Mouse (Mus musculus): ENCODE data around the gene Srgap3. TPM values are rescaled to one million over a fixed set of nuclear protein-coding genes. Genes with fewer than 3 reads are reported as not detected.
A peak's percentile ranks its signal among the peaks of the same experiment; 100 is the strongest.

Gene Srgap3
- polyA plus RNA-seq, 1 experiment = 5.8 TPM

DNA sequence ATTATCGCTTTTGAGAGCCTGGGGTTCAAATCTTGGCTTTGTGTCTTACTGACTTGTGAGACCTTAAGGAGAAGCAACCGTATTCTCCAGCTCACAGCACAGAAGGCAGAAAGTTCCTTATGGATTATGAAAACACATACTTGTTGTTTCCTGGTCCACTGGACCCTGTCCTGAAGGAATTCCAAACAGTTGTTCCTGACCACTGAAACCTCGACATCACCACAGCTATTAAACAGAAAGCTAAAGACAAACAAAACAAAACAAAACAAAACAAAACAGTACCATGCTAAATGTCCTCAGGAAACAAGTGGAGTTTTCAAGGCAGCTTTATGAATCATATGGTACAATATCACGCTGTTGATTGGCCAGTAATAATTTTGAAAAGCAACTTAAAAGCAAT is 48.6 kb downstream of the Srgap3 start:
- no peaks in the 10 kb centered on the region for H3K36me3 ChIP-seq (ENCODE audit: control insufficient read depth, insufficient read depth, low read length)
- no peak overlapping the region for H3K27ac ChIP-seq (ENCODE audit: insufficient read depth, low read depth, low read length)
- TF ChIP-seq CTCF (conservative IDR thresholded peaks at IDR 0.05; ENCODE audit: insufficient read depth, insufficient read length, low read depth, low read length) = no peak
- TF ChIP-seq POLR2A (IDR thresholded peaks at IDR 0.05; ENCODE audit: low read depth, low read length) = no peak
- no peaks in the 10 kb centered on the region for H3K27me3 ChIP-seq (replicated peaks; ENCODE audit: control insufficient read depth, insufficient read depth, low read length)
- no peak for DNase-seq
- H3K4me3 ChIP-seq (ENCODE audit: insufficient read depth, low read depth, low read length) = no peak overlapping the region
- H3K4me1 ChIP-seq (ENCODE audit: control insufficient read depth, insufficient read depth, low read length) = no peaks in the 10 kb centered on the region
- WGBS = 57% methylated on average over 4 of the region's 4 CpGs

GRCm38 (mm10) chr6:112896372-112896771 is 50.7 kb downstream of the Srgap3 start:
- no peak overlapping the region for H3K4me3 ChIP-seq (ENCODE audit: insufficient read depth, low read depth, low read length)
- TF ChIP-seq POLR2A (IDR thresholded peaks at IDR 0.05; ENCODE audit: low read depth, low read length) = no peak
- no peak for TF ChIP-seq CTCF (conservative IDR thresholded peaks at IDR 0.05; ENCODE audit: insufficient read depth, insufficient read length, low read depth, low read length)
- H3K27ac ChIP-seq (ENCODE audit: insufficient read depth, low read depth, low read length) = no peak overlapping the region
- H3K36me3 ChIP-seq (ENCODE audit: control insufficient read depth, insufficient read depth, low read length) = no peaks in the 10 kb centered on the region
- no peaks in the 10 kb centered on the region for H3K27me3 ChIP-seq (replicated peaks; ENCODE audit: control insufficient read depth, insufficient read depth, low read length)
- WGBS = 69% methylated on average over 11 of the region's 11 CpGs
- H3K4me1 ChIP-seq (ENCODE audit: control insufficient read depth, insufficient read depth, low read length) = no peaks in the 10 kb centered on the region
- no peak for DNase-seq

DNA sequence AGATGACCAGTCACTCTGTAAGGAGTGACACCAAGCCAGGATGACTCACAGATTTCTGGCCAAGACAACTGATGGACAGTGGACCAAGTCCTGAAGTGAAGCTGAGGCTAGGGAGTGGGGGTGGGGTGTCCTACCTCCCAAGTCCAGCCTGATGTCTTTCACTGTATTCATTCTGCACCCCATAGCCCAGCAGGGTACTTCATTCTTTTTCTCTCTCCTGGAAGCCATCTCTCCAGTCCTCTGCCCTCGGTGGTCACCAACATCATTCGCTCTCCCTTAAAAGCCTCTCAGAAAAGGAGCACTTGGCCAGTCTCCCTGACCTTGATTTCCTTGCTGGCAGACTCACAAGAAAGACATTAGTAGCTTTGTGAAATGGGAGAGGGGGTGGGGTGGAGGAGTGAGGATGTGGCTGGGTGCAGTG is 56.7 kb downstream of the Srgap3 start:
- DNase-seq = peak; percentile 34
- no peak overlapping the region for H3K4me3 ChIP-seq (ENCODE audit: insufficient read depth, low read depth, low read length)
- 0 out of 2 replicates have a peak, but pooled peaks cover 3% of the 10 kb centered on the region for H3K4me1 ChIP-seq (ENCODE audit: control insufficient read depth, insufficient read depth, low read length)
- H3K27ac ChIP-seq (ENCODE audit: insufficient read depth, low read depth, low read length) = no peak overlapping the region
- no peaks in the 10 kb centered on the region for H3K27me3 ChIP-seq (replicated peaks; ENCODE audit: control insufficient read depth, insufficient read depth, low read length)
- no peaks in the 10 kb centered on the region for H3K36me3 ChIP-seq (ENCODE audit: control insufficient read depth, insufficient read depth, low read length)
- 43% methylated on average over 2 of the region's 2 CpGs for WGBS
- TF ChIP-seq CTCF (conservative IDR thresholded peaks at IDR 0.05; ENCODE audit: insufficient read depth, insufficient read length, low read depth, low read length) (no peak), POLR2A (IDR thresholded peaks at IDR 0.05; ENCODE audit: low read depth, low read length) (no peak)

GRCm38 (mm10) chr6:112883588-112884135 is 63.4 kb downstream of the Srgap3 start:
- Histone ChIP-seq H3K27me3 (replicated peaks; ENCODE audit: control insufficient read depth, insufficient read depth, low read length) (no peaks in the 10 kb centered on the region), H3K4me1 (ENCODE audit: control insufficient read depth, insufficient read depth, low read length) (no peaks in the 10 kb centered on the region), H3K27ac (ENCODE audit: insufficient read depth, low read depth, low read length) (no peak overlapping the region), H3K36me3 (ENCODE audit: control insufficient read depth, insufficient read depth, low read length) (no peaks in the 10 kb centered on the region), H3K4me3 (ENCODE audit: insufficient read depth, low read depth, low read length) (no peak overlapping the region)
- 85% methylated on average over 5 of the region's 5 CpGs for WGBS
- DNase-seq = no peak
- TF ChIP-seq CTCF (conservative IDR thresholded peaks at IDR 0.05; ENCODE audit: insufficient read depth, insufficient read length, low read depth, low read length) (no peak; the same call in 1 of the 2 replicates), POLR2A (IDR thresholded peaks at IDR 0.05; ENCODE audit: low read depth, low read length) (no peak)

DNA sequence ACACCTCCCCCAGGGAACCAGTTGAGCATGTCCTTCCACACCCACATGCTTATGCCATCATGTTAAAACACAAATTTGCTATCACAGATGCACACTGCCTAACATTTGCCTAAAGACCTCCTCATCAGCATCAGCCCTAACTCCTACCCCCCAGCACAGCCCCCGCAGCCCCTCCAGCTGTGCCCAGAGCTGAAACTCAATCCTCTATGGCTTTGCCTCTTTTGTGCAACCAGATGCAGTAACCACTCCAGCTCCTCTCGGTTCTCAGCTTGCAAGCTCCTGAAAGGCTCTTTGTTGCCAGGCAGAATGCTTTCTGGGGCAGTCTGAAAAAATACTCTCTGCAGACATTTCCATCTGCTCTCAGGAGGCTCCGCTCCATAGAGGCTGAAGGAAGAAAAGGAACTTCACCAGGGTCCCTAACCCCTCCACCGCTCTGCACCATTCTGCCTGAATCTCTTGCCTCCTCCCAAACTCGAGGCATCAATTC is 67.0 kb downstream of the Srgap3 start:
- no peak overlapping the region for H3K4me3 ChIP-seq (ENCODE audit: insufficient read depth, low read depth, low read length)
- no peaks in the 10 kb centered on the region for H3K4me1 ChIP-seq (ENCODE audit: control insufficient read depth, insufficient read depth, low read length)
- H3K36me3 ChIP-seq (ENCODE audit: control insufficient read depth, insufficient read depth, low read length) = no peaks in the 10 kb centered on the region
- no peak for DNase-seq
- 41% methylated on average over 5 of the region's 5 CpGs for WGBS
- no peaks in the 10 kb centered on the region for H3K27me3 ChIP-seq (replicated peaks; ENCODE audit: control insufficient read depth, insufficient read depth, low read length)
- no peak overlapping the region for H3K27ac ChIP-seq (ENCODE audit: insufficient read depth, low read depth, low read length)
- no peak for TF ChIP-seq CTCF (conservative IDR thresholded peaks at IDR 0.05; ENCODE audit: insufficient read depth, insufficient read length, low read depth, low read length)

- H3K27ac ChIP-seq (ENCODE audit: insufficient read depth, low read depth, low read length) = no peak overlapping the region
- WGBS = 63% methylated on average over 5 of the region's 5 CpGs
- TF ChIP-seq POLR2A (IDR thresholded peaks at IDR 0.05; ENCODE audit: low read depth, low read length) (no peak), CTCF (conservative IDR thresholded peaks at IDR 0.05; ENCODE audit: insufficient read depth, insufficient read length, low read depth, low read length) (no peak)
- no peak for DNase-seq
- H3K27me3 ChIP-seq (replicated peaks; ENCODE audit: control insufficient read depth, insufficient read depth, low read length) = no peaks in the 10 kb centered on the region
- H3K4me3 ChIP-seq (ENCODE audit: insufficient read depth, low read depth, low read length) = no peak overlapping the region
- H3K36me3 ChIP-seq (ENCODE audit: control insufficient read depth, insufficient read depth, low read length) = no peaks in the 10 kb centered on the region
- H3K4me1 ChIP-seq (ENCODE audit: control insufficient read depth, insufficient read depth, low read length) = no peaks in the 10 kb centered on the region
Measured at GRCm38 (mm10) chr6:112879154-112879553, 67.9 kb downstream of the Srgap3 start.

DNA sequence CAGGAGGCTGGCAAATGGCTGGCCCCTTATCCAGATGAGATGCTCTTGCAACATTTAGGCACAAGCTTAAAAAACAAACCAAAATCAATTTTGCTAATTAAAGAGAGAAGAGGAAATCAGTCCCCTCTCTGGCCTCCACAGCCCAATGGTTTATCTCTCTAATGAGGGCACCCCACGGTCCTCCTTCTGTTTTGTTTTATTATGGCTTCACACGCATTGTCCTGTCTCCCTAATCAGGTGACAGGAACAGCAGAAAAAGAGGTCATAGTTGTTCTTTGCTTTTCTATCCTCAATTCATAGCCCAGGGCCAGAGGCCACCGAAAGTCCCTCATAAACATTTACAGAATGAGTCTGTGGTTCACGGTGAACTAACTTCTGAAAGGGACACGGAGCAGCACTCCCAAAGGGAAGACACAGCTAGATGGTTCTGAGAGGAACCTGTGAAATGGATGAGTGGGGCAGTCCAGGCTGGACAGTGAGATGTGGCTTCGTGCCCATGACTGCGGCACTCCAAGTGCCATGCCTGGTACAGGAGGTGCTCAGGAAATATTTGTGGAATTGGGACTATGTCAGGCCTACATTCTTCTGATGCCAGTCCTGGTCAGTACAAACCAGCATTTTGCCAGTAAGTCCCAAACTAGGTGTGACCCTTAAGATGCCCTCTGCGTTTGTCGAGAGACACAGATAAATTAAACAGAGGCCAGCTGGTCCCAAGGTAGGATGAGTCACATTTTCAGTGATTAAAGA is 73.8 kb downstream of the Srgap3 start:
- TF ChIP-seq POLR2A (IDR thresholded peaks at IDR 0.05; ENCODE audit: low read depth, low read length) (no peak), CTCF (conservative IDR thresholded peaks at IDR 0.05; ENCODE audit: insufficient read depth, insufficient read length, low read depth, low read length) (no peak)
- 51% methylated on average over 9 of the region's 9 CpGs for WGBS

More for the DNA sequence above, 73.8 kb downstream of the Srgap3 start:
- H3K4me3 ChIP-seq (ENCODE audit: insufficient read depth, low read depth, low read length) = no peak overlapping the region
- no peaks in the 10 kb centered on the region for H3K36me3 ChIP-seq (ENCODE audit: control insufficient read depth, insufficient read depth, low read length)
- peak overlapping the region; percentile 41; the same call in 1 of the 2 replicates for H3K27ac ChIP-seq (ENCODE audit: insufficient read depth, low read depth, low read length)
- peaks cover 4% of the 10 kb centered on the region; the same call in 1 of the 2 replicates for H3K4me1 ChIP-seq (ENCODE audit: control insufficient read depth, insufficient read depth, low read length)
- H3K27me3 ChIP-seq (replicated peaks; ENCODE audit: control insufficient read depth, insufficient read depth, low read length) = no peaks in the 10 kb centered on the region
- peak; percentile 54 for DNase-seq

All from kidney, adult 2 months (tissue).